Mouse (Mus musculus) forebrain, postnatal 0 days (tissue): Measurements from ENCODE around the gene Cbx4. TPM values are rescaled to one million over a fixed set of nuclear protein-coding genes. Genes with fewer than 3 reads are reported as not detected.

Experiments used
- ATAC-seq: fragments of 200-750 bp; cut with Nextera tagmentation; 2 replicates; pipeline ENCODE4 v1.8.0; 2017; ENCODE audit warnings: mild to moderate bottlenecking, moderate library complexity
- DNase-seq: peaks from one replicate; pipeline ENCODE4 v3.0.0-alpha.2; 2015
- H3K27ac ChIP-seq: fragments of 300-500 bp; sonication (generic); 2 replicates; pipeline ENCODE4 v1.5.1; 2014; ENCODE audit warnings: low read depth, mild to moderate bottlenecking, antibody characterized with exemption, low read length, moderate library complexity, mixed read lengths
- H3K27me3 ChIP-seq: fragments of 300-500 bp; sonication (generic); 2 replicates; pipeline ENCODE4 v1.6.1; 2014; ENCODE audit warnings: mild to moderate bottlenecking, low read length, mixed read lengths; ENCODE audit not compliant: insufficient read depth
- H3K36me3 ChIP-seq: fragments of 300-500 bp; sonication (generic); 2 replicates; pipeline ENCODE4 v1.6.1; 2014; ENCODE audit warnings: mild to moderate bottlenecking, moderate library complexity; ENCODE audit not compliant: insufficient read depth
- H3K4me1 ChIP-seq: fragments of 300-500 bp; sonication (generic); 2 replicates; pipeline ENCODE4 v1.6.1; 2014; ENCODE audit warnings: antibody characterized with exemption; ENCODE audit not compliant: insufficient read depth
- H3K4me2 ChIP-seq: fragments of 300-500 bp; sonication (generic); 2 replicates; pipeline ENCODE4 v1.6.1; 2014; ENCODE audit warnings: low read depth, mild to moderate bottlenecking, moderate library complexity
- H3K4me3 ChIP-seq: fragments of 300-500 bp; sonication (generic); 2 replicates; pipeline ENCODE4 v1.5.1; 2014; ENCODE audit warnings: low read depth, low read length, mixed read lengths
- H3K9ac ChIP-seq: fragments of 300-500 bp; sonication (generic); 2 replicates; pipeline ENCODE4 v1.6.1; 2014; ENCODE audit warnings: mild to moderate bottlenecking
- H3K9me3 ChIP-seq: fragments of 300-500 bp; sonication (generic); 2 replicates; pipeline ENCODE4 v1.6.1; 2016; ENCODE audit warnings: low read length
- CTCF ChIP-seq: sonication (generic); IDR thresholded peaks from 2 replicates; pipeline ENCODE4 v1.5.1; 2016; ENCODE audit warnings: antibody characterized with exemption, control low read depth, low read depth
- WGBS: fragments of 180-500 bp; shearing (Covaris S2); extraction: QIAGEN DNeasy Blood & Tissue Kit; methylation state at CpG from one replicate; pipeline ENCODE4 v1.1.7; 2014; 5-methylcytosine and 5-hydroxymethylcytosine counted together
- polyA plus RNA-seq: library from polyadenylated mRNA; unstranded; fragments of >200 nt; fragmentation: Nextera tagmentation; extraction: Ambion mirVana; gene quantifications from 2 replicates; pipeline ENCODE4 v1.2.1, GENCODE M21; 2015
- total RNA-seq: library from RNA; depleted of rRNA; stranded (reverse); fragments of >200 nt; gene quantifications from 2 replicates; pipeline ENCODE4 v1.2.3, GENCODE M21; 2014

Cbx4 gene
- total and polyA plus RNA-seq, 2 experiments from 2014 or later: 26.1 to 38.6 TPM

GRCm38 (mm10) chr11:119083724-119084445 is 2.1 kb downstream of the Cbx4 start:
- H3K4me3 ChIP-seq: peak overlapping the region; percentile 85
- peak overlapping the region; percentile 99 for H3K27ac ChIP-seq
- peaks cover 21% of the 10 kb centered on the region for H3K27me3 ChIP-seq
- peak; percentile 31 for TF ChIP-seq CTCF
- DNase-seq (peak; percentile 30), ATAC-seq (no peak)
- peaks cover 34% of the 10 kb centered on the region for H3K4me1 ChIP-seq
- peak overlapping the region; percentile 86 for H3K9ac ChIP-seq
- H3K9me3 ChIP-seq: no peaks in the 10 kb centered on the region
- peaks cover 17% of the 10 kb centered on the region for H3K36me3 ChIP-seq
- WGBS: 4% methylated on average over 28 of the region's 28 CpGs
- peak overlapping the region; percentile 92 for H3K4me2 ChIP-seq

- 20% methylated on average over 20 of the region's 20 CpGs for WGBS
- H3K27me3 ChIP-seq: peaks cover 12% of the 10 kb centered on the region
- ATAC-seq: no peak
- no peak overlapping the region for H3K27ac ChIP-seq
- no peaks in the 10 kb centered on the region for H3K9me3 ChIP-seq
- H3K4me1 ChIP-seq: peaks cover 39% of the 10 kb centered on the region
- peak overlapping the region; percentile 86; the same call in 1 of the 2 replicates for H3K9ac ChIP-seq
- TF ChIP-seq CTCF: no peak
- DNase-seq: no peak
- H3K4me3 ChIP-seq: peak overlapping the region; percentile 85
- peak overlapping the region; percentile 92 for H3K4me2 ChIP-seq
- peaks cover 20% of the 10 kb centered on the region for H3K36me3 ChIP-seq
These were observed 3.1 kb downstream of the Cbx4 start for GRCm38 (mm10) chr11:119082638-119083599.

GRCm38 (mm10) chr11:119081839-119082637 is 4.0 kb downstream of the Cbx4 start:
- H3K4me1 ChIP-seq: peaks cover 39% of the 10 kb centered on the region
- peak; percentile 23 for DNase-seq
- ATAC-seq: no peak
- no peak overlapping the region for H3K27ac ChIP-seq
- no peak overlapping the region for H3K4me3 ChIP-seq
- WGBS: 31% methylated on average over 21 of the region's 21 CpGs
- H3K9ac ChIP-seq: no peak overlapping the region
- no peak overlapping the region for H3K4me2 ChIP-seq
- peaks cover 20% of the 10 kb centered on the region for H3K36me3 ChIP-seq
- H3K27me3 ChIP-seq: peaks cover 3% of the 10 kb centered on the region; the same call in 1 of the 2 replicates
- peak; percentile 73 for TF ChIP-seq CTCF
- no peaks in the 10 kb centered on the region for H3K9me3 ChIP-seq

- H3K9me3 ChIP-seq: no peaks in the 10 kb centered on the region
- DNase-seq: peak; percentile 18
- H3K27me3 ChIP-seq: no peaks in the 10 kb centered on the region
- H3K27ac ChIP-seq: no peak overlapping the region
- H3K4me2 ChIP-seq: peak overlapping the region; percentile 3
- peaks cover 24% of the 10 kb centered on the region for H3K36me3 ChIP-seq
- H3K4me1 ChIP-seq: peaks cover 39% of the 10 kb centered on the region
- peak overlapping the region; percentile 25; the same call in 1 of the 2 replicates for H3K9ac ChIP-seq
- no peak overlapping the region for H3K4me3 ChIP-seq
- no peak for ATAC-seq
- no peak for TF ChIP-seq CTCF
- WGBS: 38% methylated on average over 45 of the region's 47 CpGs
These were observed 4.7 kb downstream of the Cbx4 start for GRCm38 (mm10) chr11:119081148-119081838.

GRCm38 (mm10) chr11:119080461-119081147 is 5.4 kb downstream of the Cbx4 start:
- Histone ChIP-seq H3K9me3 (no peaks in the 10 kb centered on the region), H3K9ac (peak overlapping the region; percentile 25; the same call in 1 of the 2 replicates), H3K27me3 (no peaks in the 10 kb centered on the region), H3K4me2 (peak overlapping the region; percentile 3), H3K36me3 (peaks cover 24% of the 10 kb centered on the region), H3K4me1 (peaks cover 39% of the 10 kb centered on the region), H3K4me3 (no peak overlapping the region), H3K27ac (no peak overlapping the region)
- TF ChIP-seq CTCF: no peak
- ATAC-seq (no peak), DNase-seq (no peak)
- WGBS: 39% methylated on average over 33 of the region's 33 CpGs
